Mouse (Mus musculus): ENCODE results near the gene Smim27. TPM values are rescaled to one million over a fixed set of nuclear protein-coding genes. Genes with fewer than 3 reads are reported as not detected.

The Smim27 gene
- total RNA-seq, 2 experiments from 2014 or later, result 12.2 to 13.7 TPM

GRCm38 (mm10) chr4:40238483-40239408, 30.6 kb upstream of the Smim27 start:
- Histone ChIP-seq H3K27ac (no peak overlapping the region; the same call in 1 of the 2 replicates), H3K4me3 (peak overlapping the region; percentile 73)
- DNase-seq (ENCODE audit: low spot score in 2 of 2), result no peak
- no peak for TF ChIP-seq CTCF (conservative IDR thresholded peaks at IDR 0.05)

- no peak for TF ChIP-seq CTCF (conservative IDR thresholded peaks at IDR 0.05)
- DNase-seq (ENCODE audit: low spot score in 2 of 2), result no peak
Measured at GRCm38 (mm10) chr4:40239409-40240271, 29.7 kb upstream of the Smim27 start, which contains the start of gene Ddx58. TSS of gene Ddx58 (minus strand) at chr4:40239828.

GRCm38 (mm10) chr4:40240272-40240744, 29.1 kb upstream of the Smim27 start:
- no peak for DNase-seq (ENCODE audit: low spot score in 2 of 2)
- peak overlapping the region; percentile 73 for H3K4me3 ChIP-seq
- no peak for TF ChIP-seq CTCF (conservative IDR thresholded peaks at IDR 0.05)
- no peak overlapping the region for H3K27ac ChIP-seq

More at GRCm38 (mm10) chr4:40239409-40240271, 29.7 kb upstream of the Smim27 start, which contains the start of gene Ddx58:
- H3K4me3 ChIP-seq, result peak within 1 kb of the TSS; percentile 73
- peak within 1 kb of the TSS; percentile 68 for H3K27ac ChIP-seq

- DNase-seq (ENCODE audit: low spot score in 2 of 2), result no peak
- Histone ChIP-seq H3K4me3 (no peak overlapping the region), H3K27ac (no peak overlapping the region)
- TF ChIP-seq CTCF (conservative IDR thresholded peaks at IDR 0.05), result no peak
Measured at GRCm38 (mm10) chr4:40241928-40242327, 27.5 kb upstream of the Smim27 start.

- DNase-seq (ENCODE audit: low spot score in 2 of 2), result no peak
- no peak overlapping the region for H3K27ac ChIP-seq
- H3K4me3 ChIP-seq, result no peak overlapping the region
- no peak for TF ChIP-seq CTCF (conservative IDR thresholded peaks at IDR 0.05)
Measured at GRCm38 (mm10) chr4:40243006-40243405, 26.4 kb upstream of the Smim27 start.

- no peak overlapping the region for H3K4me3 ChIP-seq
- TF ChIP-seq CTCF (conservative IDR thresholded peaks at IDR 0.05), result no peak
- no peak for DNase-seq (ENCODE audit: low spot score in 2 of 2)
- H3K27ac ChIP-seq, result no peak overlapping the region
Measured at GRCm38 (mm10) chr4:40244035-40244434, 25.3 kb upstream of the Smim27 start.

GRCm38 (mm10) chr4:40250984-40251383, 18.4 kb upstream of the Smim27 start:
- TF ChIP-seq CTCF (conservative IDR thresholded peaks at IDR 0.05), result no peak
- Histone ChIP-seq H3K27ac (no peak overlapping the region), H3K4me3 (no peak overlapping the region)
- no peak for DNase-seq (ENCODE audit: low spot score in 2 of 2)

- DNase-seq (ENCODE audit: low spot score in 2 of 2), result no peak
- no peak overlapping the region for H3K27ac ChIP-seq
- no peak for TF ChIP-seq CTCF (conservative IDR thresholded peaks at IDR 0.05)
- H3K4me3 ChIP-seq, result no peak overlapping the region
Measured at GRCm38 (mm10) chr4:40253766-40254165, 15.6 kb upstream of the Smim27 start.

- H3K27ac ChIP-seq, result no peak overlapping the region
- no peak for TF ChIP-seq CTCF (conservative IDR thresholded peaks at IDR 0.05)
- no peak overlapping the region for H3K4me3 ChIP-seq
- DNase-seq (ENCODE audit: low spot score in 2 of 2), result no peak
Measured at GRCm38 (mm10) chr4:40254385-40255103, 14.8 kb upstream of the Smim27 start.

- no peak for DNase-seq (ENCODE audit: low spot score in 2 of 2)
- H3K27ac ChIP-seq, result no peak overlapping the region
- TF ChIP-seq CTCF (conservative IDR thresholded peaks at IDR 0.05), result no peak
- H3K4me3 ChIP-seq, result no peak overlapping the region
Measured at GRCm38 (mm10) chr4:40264321-40264720, 5.1 kb upstream of the Smim27 start.

- Histone ChIP-seq H3K4me3 (peak overlapping the region; percentile 89), H3K27ac (peak overlapping the region; percentile 99)
- peak in 1 of 2 experiments; percentile 23 for DNase-seq (ENCODE audit: low spot score in 2 of 2)
- TF ChIP-seq CTCF (conservative IDR thresholded peaks at IDR 0.05), result no peak
Measured at GRCm38 (mm10) chr4:40267681-40268080, 1.7 kb upstream of the Smim27 start.

GRCm38 (mm10) chr4:40268204-40268813, 1.1 kb upstream of the Smim27 start:
- Histone ChIP-seq H3K4me3 (peak overlapping the region; percentile 89), H3K27ac (peak overlapping the region; percentile 99)
- peak; percentile 93 to 95 for DNase-seq (ENCODE audit: low spot score in 2 of 2)
- peak; percentile 69 for TF ChIP-seq CTCF (conservative IDR thresholded peaks at IDR 0.05)
